Mouse (Mus musculus) T-cell, adult 2 months (primary cell): ENCODE results near the gene Oscar.
"Not testable (repeated sequence)": the region's sequence is repeated elsewhere in the genome, so short reads cannot be mapped to it uniquely, and the experiment has no call there.

ENCODE experiments used
- DNase-seq: peaks from one replicate; pipeline ENCODE4 v3.0.0; 2022; ENCODE audit warnings: low spot score

The Oscar gene

DNA sequence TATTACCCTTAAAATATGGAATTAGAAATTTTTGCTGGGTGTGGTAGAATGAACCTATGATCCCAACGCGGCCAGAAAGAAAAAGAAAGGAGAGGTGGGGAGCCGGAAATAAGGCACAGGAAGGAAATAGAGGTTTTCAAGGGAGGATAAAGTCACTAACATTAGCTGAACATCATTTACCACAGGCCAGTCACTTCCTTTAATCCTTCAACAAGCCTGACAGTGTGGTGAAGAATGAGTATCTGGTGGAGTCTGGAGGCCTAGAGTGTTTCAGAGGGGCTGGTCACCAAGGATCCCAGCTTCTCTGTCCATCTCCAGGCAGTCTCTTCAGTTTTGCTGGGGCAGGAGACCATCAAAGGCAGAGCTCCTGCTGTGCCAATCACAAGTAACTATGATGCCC is 5.5 kb downstream of the Oscar start:
- DNase-seq, result no peak

DNA sequence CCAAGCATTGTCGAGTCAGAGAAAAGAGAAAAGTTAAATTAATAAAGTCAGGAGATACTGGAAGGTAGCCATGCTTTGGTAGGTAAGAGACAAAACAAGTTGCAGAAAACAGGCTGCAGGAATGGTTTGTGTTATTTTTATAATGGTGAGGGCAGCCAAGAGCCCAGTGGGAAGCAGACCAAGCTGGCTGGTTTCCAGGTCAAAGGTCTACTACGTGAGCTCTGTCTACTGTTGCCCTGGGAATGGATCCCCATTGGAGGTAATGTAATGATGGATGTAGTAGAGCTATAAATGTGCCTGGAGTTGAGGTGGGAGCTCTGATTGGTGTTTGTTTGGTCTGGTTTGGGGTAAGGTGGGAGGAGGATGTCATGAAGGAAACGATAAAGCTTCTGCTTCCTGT is 6.9 kb downstream of the Oscar start:
- DNase-seq, result no peak

- no peak for DNase-seq
These were observed 7.3 kb downstream of the Oscar start for GRCm38 (mm10) chr7:3608668-3609067.

DNA sequence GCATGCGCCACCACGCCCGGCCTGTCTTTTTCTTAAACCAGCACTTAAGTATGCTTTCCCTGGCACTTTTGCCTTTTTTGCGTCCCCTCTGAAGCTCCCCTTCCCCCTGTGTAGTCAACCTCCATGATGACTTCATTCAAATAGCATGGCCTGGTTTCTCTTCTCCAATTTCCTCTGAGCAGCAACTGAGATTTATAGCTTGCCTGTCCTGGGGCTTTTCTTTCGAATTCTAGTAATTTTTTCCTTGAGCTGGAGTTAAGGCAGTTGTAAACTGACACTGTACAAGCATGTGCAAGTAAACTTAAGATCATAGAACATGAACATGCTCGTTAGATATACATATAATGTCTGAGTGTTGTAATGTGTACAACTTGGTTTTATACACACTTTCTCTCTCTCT is 8.6 kb downstream of the Oscar start:
- no peak for DNase-seq

DNA sequence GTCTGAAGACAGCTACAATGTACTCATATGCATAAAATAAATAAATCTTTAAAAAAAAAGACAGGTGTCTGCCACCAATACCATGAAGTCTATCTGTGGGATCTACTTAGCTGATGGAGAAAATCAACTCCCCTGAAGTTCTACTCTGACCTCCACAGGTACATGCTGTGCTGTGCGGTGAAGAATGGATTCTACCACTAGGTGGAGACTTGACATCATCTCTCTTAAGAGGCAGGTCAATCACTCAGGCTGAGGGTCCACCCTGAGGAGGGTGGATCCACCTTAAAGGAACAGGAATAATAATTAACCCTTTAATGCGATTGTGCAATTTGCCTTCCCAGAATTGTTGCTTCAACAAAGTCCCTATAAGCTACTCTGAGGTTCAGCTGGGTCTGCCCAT is 9.2 kb downstream of the Oscar start:
- no peak for DNase-seq

GRCm38 (mm10) chr7:3601119-3601518 is 14.8 kb downstream of the Oscar start:
- DNase-seq, result peak; percentile 65

GRCm38 (mm10) chr7:3597755-3598154 is 18.2 kb downstream of the Oscar start:
- DNase-seq, result not testable (repeated sequence)

DNA sequence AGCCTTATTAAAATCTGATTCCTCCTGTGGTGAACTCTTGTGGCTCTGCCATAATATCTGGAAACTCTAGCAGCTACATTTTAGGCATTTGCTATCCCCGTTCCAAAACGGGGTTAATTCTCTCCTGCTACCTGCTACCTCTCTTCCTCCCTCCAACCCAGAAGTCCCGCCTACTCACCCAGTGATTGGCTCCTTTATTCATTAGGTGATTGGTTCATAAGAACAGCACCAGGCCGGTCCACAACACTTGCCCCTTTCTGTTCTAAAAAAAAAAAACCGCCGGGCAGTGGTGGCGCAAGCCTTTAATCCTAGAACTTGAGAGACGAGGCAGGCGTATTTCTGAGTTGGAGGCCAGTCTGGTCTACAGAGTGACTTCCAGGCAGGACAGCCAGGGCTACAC is 20.8 kb downstream of the Oscar start:
- peak; percentile 20 for DNase-seq

DNA sequence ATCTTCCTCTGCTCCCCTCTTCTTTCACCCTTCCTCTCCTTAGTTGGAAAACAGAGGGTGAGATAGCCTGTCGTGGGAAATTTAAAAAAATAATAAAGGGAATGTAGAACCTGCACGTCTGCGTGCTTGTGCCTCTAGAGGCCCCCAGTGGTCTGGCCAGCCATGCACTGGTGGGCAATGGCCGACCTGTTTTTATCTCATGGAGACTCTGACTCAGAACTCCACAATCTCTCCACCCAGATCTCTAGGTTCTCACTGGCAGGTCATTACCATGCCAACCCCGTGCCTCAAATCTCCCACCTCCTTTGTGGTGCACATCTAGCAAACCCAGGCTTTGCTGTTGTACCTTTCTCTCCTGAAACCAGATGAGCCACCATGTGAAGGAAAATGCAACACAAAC is 21.3 kb downstream of the Oscar start:
- no peak for DNase-seq

- no peak for DNase-seq
These were observed 22.1 kb downstream of the Oscar start for GRCm38 (mm10) chr7:3593855-3594254.

- DNase-seq, result no peak
These were observed 24.4 kb downstream of the Oscar start for GRCm38 (mm10) chr7:3591534-3591933.

DNA sequence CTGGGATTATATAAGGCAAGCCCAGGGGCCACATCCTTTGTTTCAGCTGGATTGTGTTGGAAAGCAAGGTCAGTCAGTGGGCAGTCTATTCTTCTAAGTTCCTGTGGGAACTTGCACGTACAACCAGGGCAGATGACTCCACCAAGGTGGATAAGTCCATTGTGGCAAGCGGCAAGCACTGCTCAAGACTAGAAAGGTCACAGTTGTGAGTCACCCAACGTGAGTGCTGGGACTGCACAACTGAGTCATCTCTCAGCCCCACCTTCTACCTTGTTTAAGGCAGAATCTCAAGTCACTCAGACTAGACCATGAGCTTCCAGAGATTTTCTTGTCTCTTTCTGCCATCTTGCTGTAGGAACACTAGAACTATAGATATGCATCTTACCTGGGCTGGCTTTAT is 25.4 kb downstream of the Oscar start:
- DNase-seq, result no peak

DNA sequence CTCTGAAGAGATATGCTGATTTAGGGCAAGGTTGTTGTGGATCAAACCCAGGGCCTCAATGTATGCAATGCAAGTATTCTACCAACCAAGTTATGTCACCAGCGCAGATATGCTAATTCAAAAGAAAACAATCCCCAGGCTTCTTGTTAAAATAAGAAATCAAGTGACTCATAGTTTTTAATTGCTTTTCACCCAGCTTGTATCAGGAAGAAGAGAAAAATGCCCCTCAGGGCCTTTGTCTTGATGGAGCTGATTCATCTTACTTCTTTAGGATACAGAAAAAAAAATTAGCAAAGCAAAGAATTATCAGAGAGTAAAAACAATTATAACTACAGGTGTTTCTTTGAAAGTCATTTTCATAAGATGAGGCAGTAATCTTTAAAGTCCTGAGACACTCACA is 28.7 kb downstream of the Oscar start:
- no peak for DNase-seq

DNA sequence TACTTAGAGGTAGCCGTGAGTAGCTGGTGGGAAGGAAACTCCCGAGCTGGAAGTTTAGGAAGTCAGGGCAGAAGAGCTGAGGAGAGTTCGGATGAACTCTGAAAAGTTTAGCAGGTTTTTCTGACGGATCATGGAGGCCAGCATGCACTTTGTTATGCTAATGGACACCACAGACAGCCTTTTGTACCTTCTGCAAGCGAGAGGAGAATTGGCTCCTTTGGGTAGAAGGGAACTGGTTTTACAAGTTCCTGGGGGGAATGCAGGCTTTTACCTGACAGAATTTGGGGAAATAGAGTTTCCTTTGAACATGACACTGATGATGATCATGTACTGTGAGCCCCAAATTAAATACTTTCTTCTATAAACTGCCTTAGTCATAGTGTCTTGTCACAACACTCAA is 29.7 kb downstream of the Oscar start:
- no peak for DNase-seq

DNA sequence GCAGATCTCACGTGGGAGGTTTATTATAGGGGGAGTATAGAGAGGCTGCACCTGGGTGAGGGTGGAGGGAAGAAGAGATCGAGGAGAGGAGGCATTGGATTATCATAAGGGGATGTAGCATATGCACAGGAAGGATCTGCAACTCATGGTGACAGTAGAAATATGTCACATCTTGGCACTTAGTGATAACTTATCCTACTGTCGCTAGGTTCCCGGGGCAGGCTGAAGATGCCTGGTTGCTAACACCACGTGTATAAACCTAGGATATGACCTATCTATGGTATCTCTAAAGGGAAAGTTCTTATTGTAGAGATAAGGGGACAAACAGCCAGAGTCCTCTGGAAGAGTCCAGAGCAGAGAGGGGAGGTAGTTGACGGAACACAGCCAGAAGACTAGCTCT is 30.2 kb downstream of the Oscar start:
- DNase-seq, result no peak

- DNase-seq, result no peak
These were observed 35.9 kb downstream of the Oscar start for GRCm38 (mm10) chr7:3580029-3580428.

DNA sequence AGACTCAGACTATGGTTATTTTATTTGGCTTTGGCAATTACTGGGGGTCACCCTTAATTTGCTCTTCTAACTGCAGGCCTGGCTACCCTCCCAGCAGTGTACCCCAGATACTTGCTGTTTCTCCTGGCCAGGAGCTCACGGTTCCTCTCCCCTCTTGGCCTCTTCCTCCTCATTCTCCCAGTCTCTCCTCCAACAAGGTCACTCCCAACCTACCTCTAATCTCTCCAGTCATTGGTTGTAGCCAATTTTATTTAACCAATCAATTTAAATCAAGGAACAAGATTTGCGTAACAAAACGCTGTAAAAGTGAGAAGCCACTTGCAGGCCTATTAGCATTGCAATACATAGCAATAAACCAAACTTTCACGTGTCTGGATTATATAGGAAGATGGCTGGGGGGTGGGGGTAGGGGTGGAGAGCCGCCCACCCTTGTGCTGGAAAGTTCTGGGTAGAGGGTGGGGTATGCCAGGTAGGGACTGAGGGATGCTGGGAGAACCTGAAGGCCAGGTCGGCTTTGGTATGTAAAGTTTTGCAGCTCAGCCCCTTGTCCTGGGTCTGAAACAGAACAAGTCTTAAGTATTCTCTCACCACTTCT is 36.9 kb downstream of the Oscar start:
- no peak for DNase-seq

DNA sequence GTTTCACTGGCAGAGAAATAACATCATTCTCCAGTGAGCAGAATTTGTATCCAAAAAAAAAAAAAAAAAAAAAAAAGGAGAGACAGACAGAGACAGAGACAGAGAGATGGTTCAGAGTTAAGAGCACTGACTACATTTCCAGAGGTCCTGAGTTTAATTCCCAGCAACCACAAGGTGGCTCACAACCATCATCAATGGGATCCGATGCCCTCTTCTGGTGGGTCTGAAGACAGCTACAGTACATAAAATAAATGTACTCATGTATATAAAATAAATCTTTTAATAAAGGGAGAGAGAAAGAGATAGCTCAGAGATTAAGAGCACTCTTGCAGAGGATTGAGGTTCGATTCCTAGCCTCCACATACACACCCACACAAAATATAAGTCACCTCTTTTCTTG is 37.8 kb downstream of the Oscar start:
- no peak for DNase-seq

GRCm38 (mm10) chr7:3576354-3577124 is 39.4 kb downstream of the Oscar start:
- DNase-seq, result no peak

GRCm38 (mm10) chr7:3574216-3574615 is 41.7 kb downstream of the Oscar start:
- DNase-seq, result no peak

- no peak for DNase-seq
These were observed 44.1 kb downstream of the Oscar start for GRCm38 (mm10) chr7:3571847-3572246.

GRCm38 (mm10) chr7:3570580-3570979 is 45.4 kb downstream of the Oscar start:
- DNase-seq, result not testable (repeated sequence)

GRCm38 (mm10) chr7:3569725-3570124 is 46.2 kb downstream of the Oscar start:
- DNase-seq, result no peak

DNA sequence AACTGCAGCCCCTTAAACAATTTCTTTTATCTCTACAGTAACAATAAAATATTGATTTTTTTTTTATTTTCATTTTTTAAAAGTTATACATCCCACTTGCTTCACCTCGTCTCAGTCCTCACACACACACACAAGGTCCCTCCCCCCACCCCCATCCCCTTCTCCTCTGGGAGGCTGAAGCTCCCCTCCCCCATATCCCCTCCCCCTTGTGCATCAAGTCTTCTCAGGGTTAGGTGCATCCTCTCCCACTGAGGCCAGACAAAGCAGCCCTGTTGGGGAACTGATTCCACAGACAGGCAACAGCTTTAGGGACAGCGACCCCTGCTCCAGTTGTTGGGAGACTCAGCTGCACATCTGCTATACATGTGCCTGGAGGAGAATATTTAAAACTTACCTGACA is 48.6 kb downstream of the Oscar start:
- DNase-seq, result no peak
